Mouse (Mus musculus) embryonic facial prominence, embryonic 12.5 days (tissue): ENCODE results near the gene Nek1. TPM values are rescaled to one million over a fixed set of nuclear protein-coding genes. Genes with fewer than 3 reads are reported as not detected.

ENCODE experiments used
- ATAC-seq: fragments of 200-750 bp; cut with Nextera tagmentation; 2 replicates; pipeline ENCODE4 v1.8.0; 2017; ENCODE audit not compliant: insufficient number of reproducible peaks, insufficient read depth, low FRiP score, low TSS enrichment
- H3K27ac ChIP-seq: fragments of 300-500 bp; sonication (generic); 2 replicates; pipeline ENCODE4 v1.5.1; 2016; ENCODE audit warnings: mild to moderate bottlenecking
- H3K27me3 ChIP-seq: fragments of 300-500 bp; sonication (generic); 2 replicates; pipeline ENCODE4 v1.6.1; 2016; ENCODE audit warnings: mild to moderate bottlenecking, moderate library complexity
- H3K36me3 ChIP-seq: fragments of 300-500 bp; sonication (generic); 2 replicates; pipeline ENCODE4 v1.6.1; 2016; ENCODE audit warnings: mild to moderate bottlenecking
- H3K4me1 ChIP-seq: fragments of 300-500 bp; sonication (generic); 2 replicates; pipeline ENCODE4 v1.6.1; 2016
- H3K4me2 ChIP-seq: fragments of 300-500 bp; sonication (generic); replicated peaks from 2 replicates; pipeline ENCODE4 v1.6.1; 2016; ENCODE audit warnings: mild to moderate bottlenecking, moderate library complexity
- H3K4me3 ChIP-seq: fragments of 300-500 bp; sonication (generic); 2 replicates; pipeline ENCODE4 v1.5.1; 2016; ENCODE audit warnings: mild to moderate bottlenecking
- H3K9ac ChIP-seq: fragments of 300-500 bp; sonication (generic); 2 replicates; pipeline ENCODE4 v1.6.1; 2016; ENCODE audit warnings: mild to moderate bottlenecking, moderate library complexity
- H3K9me3 ChIP-seq: fragments of 300-500 bp; sonication (generic); 2 replicates; pipeline ENCODE4 v1.6.1; 2016; ENCODE audit warnings: mild to moderate bottlenecking, moderate library complexity
- WGBS: fragments of 180-500 bp; shearing (Covaris S2); methylation state at CpG from one replicate; pipeline ENCODE4 v1.1.7; 2016; 5-methylcytosine and 5-hydroxymethylcytosine counted together
- polyA plus RNA-seq: library from polyadenylated mRNA; unstranded; fragments of >200 nt; fragmentation: Nextera tagmentation; extraction: Ambion mirVana; gene quantifications from 2 replicates; pipeline ENCODE4 v1.2.1, GENCODE M21; 2016

Gene Nek1
- polyA plus RNA-seq = 19.4 and 21.5 TPM in 2 replicates

- Histone ChIP-seq H3K9ac (peak within 1 kb of the TSS; percentile 72), H3K27me3 (no peaks in the 10 kb centered on the region), H3K36me3 (no peaks in the 10 kb centered on the region), H3K4me2 (peak within 1 kb of the TSS; percentile 81), H3K9me3 (no peaks in the 10 kb centered on the region), H3K27ac (peak within 1 kb of the TSS; percentile 91), H3K4me3 (peak within 1 kb of the TSS; percentile 89), H3K4me1 (peaks cover 5% of the 10 kb centered on the region)
- under 1% methylated on average over 57 of the region's 57 CpGs for WGBS
- ATAC-seq = peak; percentile 94
These were observed at the start of gene Nek1 for GRCm38 (mm10) chr8:60992910-60993638. Gene Nek1 (plus strand): TSS chr8:60993195.

DNA sequence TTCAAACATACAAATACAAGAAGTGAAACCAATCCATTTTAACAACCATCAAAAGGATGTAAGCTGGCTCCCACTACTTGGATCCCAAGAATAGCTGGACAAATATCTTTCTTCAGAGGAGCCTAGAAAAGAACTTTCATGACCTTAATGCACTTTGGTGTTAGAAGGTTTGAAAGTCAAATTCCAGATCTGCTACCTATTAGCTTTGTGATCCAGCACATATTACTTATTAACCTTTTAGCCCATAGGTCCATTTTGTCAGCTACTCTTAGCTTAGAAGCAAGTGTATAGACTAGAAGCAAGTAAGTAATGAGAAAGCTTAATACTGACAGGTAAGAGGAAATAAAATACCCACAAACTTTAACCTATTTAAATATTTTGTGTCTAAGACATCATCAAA lies 45.5 kb upstream of the Nek1 start:
- no peaks in the 10 kb centered on the region for H3K36me3 ChIP-seq
- no peak for ATAC-seq
- H3K9ac ChIP-seq = no peak overlapping the region
- H3K27ac ChIP-seq = no peak overlapping the region
- H3K4me2 ChIP-seq = no peak overlapping the region
- H3K9me3 ChIP-seq = no peaks in the 10 kb centered on the region
- H3K4me1 ChIP-seq = peaks cover 3% of the 10 kb centered on the region; the same call in 1 of the 2 replicates
- no peak overlapping the region for H3K4me3 ChIP-seq
- H3K27me3 ChIP-seq = no peaks in the 10 kb centered on the region

GRCm38 (mm10) chr8:60949859-60950258 lies 43.1 kb upstream of the Nek1 start:
- 89% methylated on average over 4 of the region's 4 CpGs for WGBS
- Histone ChIP-seq H3K36me3 (no peaks in the 10 kb centered on the region), H3K9me3 (no peaks in the 10 kb centered on the region), H3K9ac (no peak overlapping the region), H3K4me2 (no peak overlapping the region), H3K27ac (no peak overlapping the region), H3K27me3 (no peaks in the 10 kb centered on the region), H3K4me1 (peaks cover 3% of the 10 kb centered on the region; the same call in 1 of the 2 replicates), H3K4me3 (no peak overlapping the region)
- no peak for ATAC-seq

- no peaks in the 10 kb centered on the region for H3K9me3 ChIP-seq
- H3K36me3 ChIP-seq = no peaks in the 10 kb centered on the region
- H3K27me3 ChIP-seq = no peaks in the 10 kb centered on the region
- H3K27ac ChIP-seq = no peak overlapping the region
- no peak overlapping the region for H3K4me2 ChIP-seq
- H3K4me1 ChIP-seq = peaks cover 3% of the 10 kb centered on the region; the same call in 1 of the 2 replicates
- H3K4me3 ChIP-seq = no peak overlapping the region
- whole genome bisulfite sequencing = 69% methylated on average over 4 of the region's 4 CpGs
- ATAC-seq = no peak
- H3K9ac ChIP-seq = no peak overlapping the region
These were observed 41.7 kb upstream of the Nek1 start for GRCm38 (mm10) chr8:60951271-60951670.

DNA sequence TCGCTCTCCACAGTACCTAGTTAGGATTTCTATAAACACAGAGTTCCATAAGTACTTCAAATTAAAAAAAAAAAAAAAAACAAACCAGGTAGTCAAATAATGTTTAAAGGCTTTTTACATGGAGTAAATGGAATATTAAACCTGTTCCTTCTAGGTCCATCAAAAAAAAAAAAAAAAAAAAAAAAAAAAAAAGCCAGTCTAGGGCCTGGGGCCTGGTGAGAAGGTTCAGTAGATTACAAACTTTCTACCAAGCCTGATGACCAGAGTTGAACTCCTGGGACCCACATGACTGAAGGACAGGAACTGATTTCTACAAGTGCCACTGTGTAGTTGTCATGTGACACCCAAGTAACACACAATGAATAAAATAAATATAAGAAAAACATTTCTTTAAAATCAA lies 41.2 kb upstream of the Nek1 start:
- Histone ChIP-seq H3K27me3 (no peaks in the 10 kb centered on the region), H3K27ac (no peak overlapping the region), H3K36me3 (no peaks in the 10 kb centered on the region), H3K4me3 (no peak overlapping the region), H3K9me3 (no peaks in the 10 kb centered on the region), H3K4me1 (peaks cover 3% of the 10 kb centered on the region; the same call in 1 of the 2 replicates), H3K9ac (no peak overlapping the region), H3K4me2 (no peak overlapping the region)
- 94% methylated on average over 1 of the region's 1 CpGs for WGBS
- ATAC-seq = no peak

DNA sequence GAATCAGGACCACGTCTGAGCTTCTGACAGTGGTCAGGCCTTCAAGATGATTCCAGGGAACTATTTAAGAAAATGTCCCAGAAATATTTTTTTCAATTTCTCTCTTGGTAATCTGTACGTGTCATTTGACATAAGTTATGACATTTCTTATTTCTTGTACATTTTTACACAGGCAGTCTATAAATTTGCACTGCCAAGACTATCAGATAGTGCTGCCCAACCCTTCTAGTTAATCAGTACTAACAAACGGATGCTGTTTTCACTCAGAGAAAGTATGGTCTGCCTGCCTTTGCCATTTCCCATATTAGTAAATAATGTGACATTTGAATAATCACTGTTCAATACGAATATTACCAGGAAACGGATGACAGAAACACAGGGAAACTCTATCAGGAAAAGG lies 40.2 kb upstream of the Nek1 start:
- Histone ChIP-seq H3K36me3 (no peaks in the 10 kb centered on the region), H3K9me3 (no peaks in the 10 kb centered on the region), H3K4me2 (no peak overlapping the region), H3K27ac (no peak overlapping the region), H3K27me3 (no peaks in the 10 kb centered on the region), H3K9ac (no peak overlapping the region), H3K4me3 (no peak overlapping the region), H3K4me1 (peaks cover 3% of the 10 kb centered on the region; the same call in 1 of the 2 replicates)
- 73% methylated on average over 5 of the region's 5 CpGs for WGBS
- ATAC-seq = no peak

GRCm38 (mm10) chr8:60954281-60955014 lies 38.5 kb upstream of the Nek1 start:
- ATAC-seq = peak; percentile 95
- H3K4me1 ChIP-seq = peaks cover 3% of the 10 kb centered on the region; the same call in 1 of the 2 replicates
- no peaks in the 10 kb centered on the region for H3K27me3 ChIP-seq
- H3K36me3 ChIP-seq = no peaks in the 10 kb centered on the region
- peak overlapping the region; percentile 50 for H3K4me2 ChIP-seq
- H3K4me3 ChIP-seq = peak overlapping the region; percentile 34
- H3K9me3 ChIP-seq = no peaks in the 10 kb centered on the region
- H3K9ac ChIP-seq = peak overlapping the region; percentile 17; the same call in 1 of the 2 replicates
- H3K27ac ChIP-seq = peak overlapping the region; percentile 88
- under 1% methylated on average over 15 of the region's 15 CpGs for WGBS

GRCm38 (mm10) chr8:60956847-60957246 lies 36.1 kb upstream of the Nek1 start:
- WGBS = 92% methylated on average over 7 of the region's 7 CpGs
- ATAC-seq = no peak
- Histone ChIP-seq H3K4me3 (no peak overlapping the region), H3K27ac (no peak overlapping the region), H3K9ac (no peak overlapping the region), H3K27me3 (no peaks in the 10 kb centered on the region), H3K36me3 (no peaks in the 10 kb centered on the region), H3K9me3 (no peaks in the 10 kb centered on the region), H3K4me1 (no peaks in the 10 kb centered on the region), H3K4me2 (no peak overlapping the region)

DNA sequence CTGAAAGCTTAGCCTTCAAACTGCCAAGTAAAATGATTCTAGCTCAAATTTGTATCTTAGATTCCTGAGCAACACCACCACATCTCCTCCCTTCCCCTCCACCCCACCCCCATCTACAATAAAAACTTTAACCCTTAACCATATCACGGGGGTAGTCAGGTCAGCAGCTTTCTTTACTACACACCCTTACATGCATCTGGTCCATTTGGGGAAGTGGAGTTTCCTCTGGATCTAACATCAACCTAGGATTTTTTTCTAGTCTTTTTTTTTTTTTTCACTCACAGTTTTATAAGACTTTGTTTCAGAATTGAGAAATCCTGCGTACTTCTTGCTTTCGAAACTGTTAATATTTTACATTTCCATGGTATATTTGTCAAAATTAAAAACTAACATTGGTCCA lies 30.2 kb upstream of the Nek1 start:
- Histone ChIP-seq H3K36me3 (no peaks in the 10 kb centered on the region), H3K9ac (no peak overlapping the region), H3K27me3 (no peaks in the 10 kb centered on the region), H3K27ac (no peak overlapping the region), H3K9me3 (no peaks in the 10 kb centered on the region), H3K4me3 (no peak overlapping the region), H3K4me2 (no peak overlapping the region), H3K4me1 (peaks cover 6% of the 10 kb centered on the region; the same call in 1 of the 2 replicates)
- 90% methylated on average over 3 of the region's 3 CpGs for WGBS
- no peak for ATAC-seq

- H3K36me3 ChIP-seq = no peaks in the 10 kb centered on the region
- ATAC-seq = no peak
- H3K4me3 ChIP-seq = no peak overlapping the region
- peaks cover 6% of the 10 kb centered on the region; the same call in 1 of the 2 replicates for H3K4me1 ChIP-seq
- no peak overlapping the region for H3K27ac ChIP-seq
- no peak overlapping the region for H3K9ac ChIP-seq
- H3K9me3 ChIP-seq = no peaks in the 10 kb centered on the region
- 72% methylated on average over 2 of the region's 2 CpGs for WGBS
- no peaks in the 10 kb centered on the region for H3K27me3 ChIP-seq
- H3K4me2 ChIP-seq = no peak overlapping the region
These were observed 29.1 kb upstream of the Nek1 start for GRCm38 (mm10) chr8:60963931-60964330.

DNA sequence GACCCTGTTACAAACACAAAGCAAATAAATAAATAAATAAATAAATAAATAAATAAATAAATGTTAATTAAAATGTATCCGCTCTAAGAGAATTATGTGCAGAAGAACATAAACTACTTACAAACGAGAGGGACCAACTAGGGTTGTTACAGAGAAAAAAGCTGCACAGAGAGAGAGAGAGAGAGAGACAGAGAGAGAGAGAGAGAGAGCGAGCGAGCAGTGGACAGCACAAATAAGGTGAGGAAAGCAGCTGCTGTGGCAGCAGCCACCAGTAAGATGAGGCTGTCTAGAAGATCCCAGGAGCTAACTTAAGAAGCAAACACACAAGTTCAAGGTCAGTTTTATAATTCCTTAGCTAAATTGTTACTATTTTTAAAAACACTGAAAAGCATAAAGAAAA lies 28.5 kb upstream of the Nek1 start:
- 83% methylated on average over 4 of the region's 4 CpGs for WGBS

GRCm38 (mm10) chr8:60965306-60965705 lies 27.7 kb upstream of the Nek1 start:
- 64% methylated on average over 6 of the region's 6 CpGs for WGBS
- Histone ChIP-seq H3K9ac (no peak overlapping the region), H3K9me3 (no peaks in the 10 kb centered on the region), H3K27me3 (no peaks in the 10 kb centered on the region), H3K27ac (no peak overlapping the region), H3K36me3 (no peaks in the 10 kb centered on the region), H3K4me1 (peaks cover 6% of the 10 kb centered on the region; the same call in 1 of the 2 replicates), H3K4me3 (no peak overlapping the region), H3K4me2 (no peak overlapping the region)
- ATAC-seq = no peak

More for the DNA sequence above, 28.5 kb upstream of the Nek1 start:
- Histone ChIP-seq H3K9ac (no peak overlapping the region), H3K4me3 (no peak overlapping the region), H3K27ac (no peak overlapping the region), H3K36me3 (no peaks in the 10 kb centered on the region), H3K4me1 (peaks cover 6% of the 10 kb centered on the region; the same call in 1 of the 2 replicates), H3K4me2 (no peak overlapping the region), H3K27me3 (no peaks in the 10 kb centered on the region), H3K9me3 (no peaks in the 10 kb centered on the region)
- no peak for ATAC-seq
